Mouse (Mus musculus) kidney, postnatal 0 days (tissue): ENCODE data around the gene Kcne4. TPM values are rescaled to one million over a fixed set of nuclear protein-coding genes. Genes with fewer than 3 reads are reported as not detected.
"Not testable (repeated sequence)": the region's sequence is repeated elsewhere in the genome, so short reads cannot be mapped to it uniquely, and the experiment has no call there.

Experiments used
- ATAC-seq: fragments of 200-750 bp; cut with Nextera tagmentation; replicated peaks from 2 replicates; pipeline ENCODE4 v1.8.0; 2017; ENCODE audit warnings: low read depth, moderate number of reproducible peaks, moderate TSS enrichment, moderate library complexity; ENCODE audit not compliant: low FRiP score
- DNase-seq: peaks from one replicate; pipeline ENCODE4 v3.0.0-alpha.2; 2016; ENCODE audit warnings: low spot score
- H3K27ac ChIP-seq: fragments of 300-500 bp; sonication (generic); 2 replicates; pipeline ENCODE4 v1.5.1; 2014; ENCODE audit warnings: mild to moderate bottlenecking
- H3K27me3 ChIP-seq: fragments of 300-500 bp; sonication (generic); 2 replicates; pipeline ENCODE4 v1.6.1; 2014; ENCODE audit warnings: low read length, mixed read lengths; ENCODE audit not compliant: insufficient read depth
- H3K36me3 ChIP-seq: fragments of 300-500 bp; sonication (generic); 2 replicates; pipeline ENCODE4 v1.6.1; 2014; ENCODE audit warnings: low read length, mixed read lengths; ENCODE audit not compliant: insufficient read depth
- H3K4me1 ChIP-seq: fragments of 300-500 bp; sonication (generic); replicated peaks from 2 replicates; pipeline ENCODE4 v1.6.1; 2014; ENCODE audit warnings: antibody characterized with exemption, low read length, mixed read lengths; ENCODE audit not compliant: insufficient read depth
- H3K4me2 ChIP-seq: fragments of 300-500 bp; sonication (generic); 2 replicates; pipeline ENCODE4 v1.6.1; 2014; ENCODE audit warnings: mild to moderate bottlenecking, low read length, moderate library complexity, mixed read lengths
- H3K4me3 ChIP-seq: fragments of 300-500 bp; sonication (generic); replicated peaks from 2 replicates; pipeline ENCODE4 v1.5.1; 2014; ENCODE audit warnings: low read depth, low read length
- H3K9ac ChIP-seq: fragments of 300-500 bp; sonication (generic); 2 replicates; pipeline ENCODE4 v1.6.1; 2014; ENCODE audit warnings: low read depth, low read length
- H3K9me3 ChIP-seq: fragments of 300-500 bp; sonication (generic); replicated peaks from 2 replicates; pipeline ENCODE4 v1.6.1; 2016; ENCODE audit warnings: low read length, inconsistent platforms, mixed read lengths
- CTCF ChIP-seq: IDR thresholded peaks from 2 replicates; pipeline ENCODE4 v1.5.1; 2016; ENCODE audit warnings: antibody characterized with exemption, low read depth, mild to moderate bottlenecking, moderate library complexity
- WGBS: fragments of 180-500 bp; shearing (Covaris S2); extraction: QIAGEN DNeasy Blood & Tissue Kit; methylation state at CpG from one replicate; pipeline ENCODE4 v1.1.7; 2014; 5-methylcytosine and 5-hydroxymethylcytosine counted together
- polyA plus RNA-seq: library from polyadenylated mRNA; unstranded; fragments of >200 nt; fragmentation: Nextera tagmentation; extraction: Ambion mirVana; gene quantifications from 2 replicates; pipeline ENCODE4 v1.2.1, GENCODE M21; 2015

The Kcne4 gene
- polyA plus RNA-seq: 5.8 TPM in 2 replicates

DNA sequence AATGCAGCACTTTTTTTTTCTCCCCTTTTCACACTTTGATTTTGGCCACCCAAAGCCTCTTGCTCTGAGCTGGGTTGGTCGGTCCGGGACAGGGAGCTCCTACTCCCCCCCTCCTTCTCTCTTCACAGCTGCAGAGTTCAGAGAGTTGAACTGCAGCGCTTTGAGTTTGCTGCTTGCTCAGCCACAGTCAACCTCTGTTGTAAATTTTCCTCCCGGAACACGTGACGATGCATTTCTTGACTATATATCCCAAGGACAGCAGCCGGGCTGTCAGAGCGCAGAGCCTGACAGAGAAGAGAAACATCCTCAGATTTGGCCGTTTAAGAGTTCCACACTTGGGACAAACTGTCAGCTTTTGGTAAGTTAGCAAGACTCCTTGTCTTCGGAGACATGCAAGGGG, at the start of gene Kcne4:
TSS of gene Kcne4 (plus strand) at position 120 of the 400 bp plus-strand sequence.
- Histone ChIP-seq H3K36me3 (no peaks in the 10 kb centered on the region), H3K4me1 (peaks cover 10% of the 10 kb centered on the region; the same call in 1 of the 2 replicates), H3K9ac (no peak within 1 kb of the TSS), H3K4me2 (peak within 1 kb of the TSS; percentile 43), H3K9me3 (no peaks in the 10 kb centered on the region), H3K4me3 (peak within 1 kb of the TSS; percentile 18), H3K27me3 (no peaks in the 10 kb centered on the region), H3K27ac (no peak within 1 kb of the TSS)
- ATAC-seq: peak; percentile 91
- peak; percentile 91 for DNase-seq
- 18% methylated on average over 10 of the region's 10 CpGs for WGBS
- TF ChIP-seq CTCF: no peak

DNA sequence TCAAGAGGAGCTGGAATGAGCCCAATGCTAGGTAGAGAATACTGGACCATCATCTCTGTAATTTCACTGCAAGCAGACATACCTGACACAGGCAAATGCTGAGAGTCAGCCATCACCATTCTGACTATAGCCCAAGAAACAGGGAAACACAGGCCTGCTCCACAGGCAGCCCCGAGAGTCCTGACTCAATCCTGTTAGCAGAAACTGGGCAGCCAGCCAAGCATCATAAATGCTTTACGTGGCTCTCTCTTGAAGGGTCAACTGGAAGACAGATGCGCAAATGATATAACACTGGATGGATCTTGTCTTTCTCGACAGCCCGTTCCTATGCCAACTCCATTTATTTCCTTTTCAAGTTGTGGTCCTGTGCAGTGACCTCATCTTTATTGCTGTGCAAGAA, 34.7 kb upstream of the Kcne4 start:
- Histone ChIP-seq H3K9me3 (no peaks in the 10 kb centered on the region), H3K27ac (no peak overlapping the region), H3K36me3 (no peaks in the 10 kb centered on the region), H3K4me3 (no peak overlapping the region), H3K4me2 (no peak overlapping the region), H3K4me1 (no peaks in the 10 kb centered on the region), H3K27me3 (no peaks in the 10 kb centered on the region), H3K9ac (no peak overlapping the region)
- TF ChIP-seq CTCF: no peak
- DNase-seq: peak; percentile 80
- 24% methylated on average over 5 of the region's 5 CpGs for WGBS
- no peak; the same call in 1 of the 2 replicates for ATAC-seq

GRCm38 (mm10) chr1:78784936-78785335, 31.6 kb upstream of the Kcne4 start:
- DNase-seq, H3K9me3 ChIP-seq, H3K9ac ChIP-seq, ATAC-seq, H3K4me1 ChIP-seq, H3K36me3 ChIP-seq, H3K27ac ChIP-seq, H3K27me3 ChIP-seq, H3K4me2 ChIP-seq, H3K4me3 ChIP-seq: not testable (repeated sequence)
- WGBS: 91% methylated on average over 9 of the region's 9 CpGs

GRCm38 (mm10) chr1:78789744-78790143, 26.8 kb upstream of the Kcne4 start:
- Histone ChIP-seq H3K4me1 (no peaks in the 10 kb centered on the region), H3K27me3 (no peaks in the 10 kb centered on the region), H3K4me2 (no peak overlapping the region), H3K9me3 (no peaks in the 10 kb centered on the region), H3K27ac (no peak overlapping the region), H3K9ac (no peak overlapping the region), H3K36me3 (no peaks in the 10 kb centered on the region), H3K4me3 (no peak overlapping the region)
- ATAC-seq (no peak), DNase-seq (no peak)
- TF ChIP-seq CTCF: no peak
- WGBS: 30% methylated on average over 1 of the region's 1 CpGs

- H3K27me3 ChIP-seq: no peaks in the 10 kb centered on the region
- no peak for TF ChIP-seq CTCF
- H3K4me1 ChIP-seq: no peaks in the 10 kb centered on the region
- no peak overlapping the region for H3K4me3 ChIP-seq
- no peaks in the 10 kb centered on the region for H3K36me3 ChIP-seq
- ATAC-seq: no peak
- DNase-seq: no peak
- H3K9ac ChIP-seq: no peak overlapping the region
- no peak overlapping the region for H3K27ac ChIP-seq
- H3K9me3 ChIP-seq: no peaks in the 10 kb centered on the region
- H3K4me2 ChIP-seq: no peak overlapping the region
Observed at GRCm38 (mm10) chr1:78807428-78807827, 9.1 kb upstream of the Kcne4 start.

- no peaks in the 10 kb centered on the region for H3K9me3 ChIP-seq
- no peak overlapping the region for H3K27ac ChIP-seq
- no peak for TF ChIP-seq CTCF
- H3K4me1 ChIP-seq: no peaks in the 10 kb centered on the region
- H3K36me3 ChIP-seq: no peaks in the 10 kb centered on the region
- 50% methylated on average over 4 of the region's 4 CpGs for WGBS
- ATAC-seq (no peak), DNase-seq (peak; percentile 32)
- H3K4me3 ChIP-seq: no peak overlapping the region
- no peak overlapping the region for H3K9ac ChIP-seq
- H3K4me2 ChIP-seq: no peak overlapping the region
- H3K27me3 ChIP-seq: no peaks in the 10 kb centered on the region
Observed at GRCm38 (mm10) chr1:78809819-78810218, 6.7 kb upstream of the Kcne4 start.

DNA sequence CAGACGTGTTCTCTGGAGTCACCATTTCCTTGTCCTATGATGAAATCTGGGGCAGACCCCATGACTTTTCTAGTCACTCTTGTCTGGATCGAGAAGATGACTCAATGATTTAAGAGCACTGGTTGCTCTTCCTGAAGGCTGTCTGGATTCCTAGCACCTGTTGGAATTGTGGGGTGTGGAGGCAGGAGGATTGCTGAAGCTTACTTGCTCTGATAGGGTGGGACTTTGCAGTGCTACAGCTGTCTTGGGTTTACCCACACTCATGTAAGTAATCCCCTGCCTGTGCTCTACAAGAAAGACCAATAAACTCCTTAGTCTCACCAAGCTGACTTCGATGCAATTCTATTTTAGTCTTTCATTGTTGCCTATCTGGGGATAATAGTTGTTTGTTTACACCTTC, 5.7 kb upstream of the Kcne4 start:
- DNase-seq: no peak
- Histone ChIP-seq H3K9me3 (no peaks in the 10 kb centered on the region), H3K4me1 (no peaks in the 10 kb centered on the region), H3K36me3 (no peaks in the 10 kb centered on the region), H3K27me3 (no peaks in the 10 kb centered on the region), H3K4me2 (no peak overlapping the region), H3K9ac (no peak overlapping the region), H3K4me3 (no peak overlapping the region), H3K27ac (no peak overlapping the region)
- 90% methylated on average over 3 of the region's 3 CpGs for WGBS
- ATAC-seq: no peak
- TF ChIP-seq CTCF: no peak
